Mouse (Mus musculus) heart, adult 2 months (tissue): Measurements from ENCODE around the gene Tmem14a. TPM values are rescaled to one million over a fixed set of nuclear protein-coding genes. Genes with fewer than 3 reads are reported as not detected.
A peak's percentile ranks its signal among the peaks of the same experiment; 100 is the strongest.

Experiments used
- DNase-seq, 2 experiments: peaks; one replicate each; pipeline ENCODE4 v3.0.0; 2021
- H3K27ac ChIP-seq: fragments of 200-600 bp; 2 replicates; pipeline ENCODE4 v1.8.1; 2022
- H3K27me3 ChIP-seq: fragments of 200-500 bp; 2 replicates; pipeline ENCODE4 v1.6.1; 2012; ENCODE audit warnings: mild to moderate bottlenecking, low read length, inconsistent platforms, mixed read lengths; ENCODE audit not compliant: control insufficient read depth, insufficient read depth
- H3K36me3 ChIP-seq: fragments of 200-500 bp; 2 replicates; pipeline ENCODE4 v1.6.1; 2012; ENCODE audit warnings: low read length, inconsistent platforms; ENCODE audit not compliant: control insufficient read depth, insufficient read depth
- H3K4me1 ChIP-seq: fragments of 200-500 bp; 2 replicates; pipeline ENCODE4 v1.6.1; 2011; ENCODE audit warnings: low read length; ENCODE audit not compliant: control insufficient read depth, insufficient read depth
- H3K4me3 ChIP-seq: fragments of 200-600 bp; 2 replicates; pipeline ENCODE4 v1.8.1; 2022
- H3K79me2 ChIP-seq: fragments of 200-500 bp; replicated peaks from 2 replicates; pipeline ENCODE4 v1.6.1; 2012; ENCODE audit warnings: mild to moderate bottlenecking, inconsistent platforms, low read length, moderate library complexity, mixed read lengths; ENCODE audit not compliant: control insufficient read depth, insufficient read depth
- H3K9ac ChIP-seq: fragments of 200-500 bp; 2 replicates; pipeline ENCODE4 v1.6.1; 2012; ENCODE audit warnings: low read depth, mild to moderate bottlenecking, control low read depth, inconsistent platforms, low read length, mixed read lengths
- CTCF ChIP-seq: fragments of 200-600 bp; IDR thresholded peaks from 2 replicates; pipeline ENCODE4 v1.8.1; 2022; ENCODE audit warnings: antibody characterized with exemption, mild to moderate bottlenecking, moderate library complexity
- EP300 ChIP-seq: fragments of 200-500 bp; IDR thresholded peaks from 2 replicates; pipeline ENCODE4 v1.6.1; 2011; ENCODE audit warnings: low read depth, low read length, control low read depth; ENCODE audit not compliant: insufficient read depth
- POLR2A ChIP-seq: fragments of 200-500 bp; IDR thresholded peaks from 2 replicates; pipeline ENCODE4 v1.6.1; 2011; ENCODE audit warnings: mild to moderate bottlenecking, low read depth, low read length, control low read depth; ENCODE audit not compliant: insufficient read depth
- whole genome bisulfite sequencing: fragments of 180-500 bp; shearing (Covaris S2); methylation state at CpG from one replicate; pipeline ENCODE4 v1.1.7; 2018; 5-methylcytosine and 5-hydroxymethylcytosine counted together
- intact Hi-C: fragments of 180-260 bp; cut with DNase I; formaldehyde crosslinking; loops from one replicate; pipeline ENCODE4 v1.15.1; 2025
- polyA plus RNA-seq: library from polyadenylated mRNA; depleted of rRNA; stranded (reverse); fragments of >200 nt; gene quantifications from 2 replicates; pipeline ENCODE4 v1.2.3, GENCODE M21; 2012
- total RNA-seq, 2 experiments: library from RNA; stranded (reverse); gene quantifications; 2 replicates each; pipeline ENCODE4 v1.2.3; 2021

Gene Tmem14a
- total and polyA plus RNA-seq, 3 experiments = 2.3 to 3.0 (median 2.8) TPM

- Histone ChIP-seq H3K4me3 (no peak overlapping the region), H3K27ac (no peak overlapping the region), H3K79me2 (no peaks in the 10 kb centered on the region), H3K27me3 (no peaks in the 10 kb centered on the region), H3K9ac (no peak overlapping the region), H3K4me1 (no peaks in the 10 kb centered on the region; the same call in 1 of the 2 replicates), H3K36me3 (no peaks in the 10 kb centered on the region)
- WGBS = 80% methylated on average over 2 of the region's 2 CpGs
- intact Hi-C loops = no loop called here
- DNase-seq = no peak
- TF ChIP-seq CTCF (no peak), POLR2A (no peak), EP300 (no peak)
Measured at GRCm38 (mm10) chr1:21230376-21230775, 12.0 kb downstream of the Tmem14a start.

- no peak overlapping the region for H3K27ac ChIP-seq
- no peak overlapping the region for H3K9ac ChIP-seq
- intact Hi-C loops = no loop called here
- H3K4me3 ChIP-seq = no peak overlapping the region
- DNase-seq = no peak
- H3K79me2 ChIP-seq = no peaks in the 10 kb centered on the region
- no peaks in the 10 kb centered on the region for H3K27me3 ChIP-seq
- TF ChIP-seq POLR2A (no peak), CTCF (no peak), EP300 (no peak)
- no peaks in the 10 kb centered on the region; the same call in 1 of the 2 replicates for H3K4me1 ChIP-seq
- WGBS = 68% methylated on average over 5 of the region's 5 CpGs
- H3K36me3 ChIP-seq = no peaks in the 10 kb centered on the region
Measured at GRCm38 (mm10) chr1:21231744-21232464, 13.5 kb downstream of the Tmem14a start.

GRCm38 (mm10) chr1:21232516-21232915, 14.1 kb downstream of the Tmem14a start:
- DNase-seq = no peak
- TF ChIP-seq CTCF (no peak), POLR2A (no peak), EP300 (no peak)

GRCm38 (mm10) chr1:21235359-21235758, 17.0 kb downstream of the Tmem14a start:
- TF ChIP-seq POLR2A (no peak), CTCF (no peak)
- 89% methylated on average over 6 of the region's 6 CpGs for WGBS
- intact Hi-C loops = no loop called here

More at GRCm38 (mm10) chr1:21232516-21232915, 14.1 kb downstream of the Tmem14a start:
- no peak overlapping the region for H3K9ac ChIP-seq
- WGBS = 77% methylated on average over 1 of the region's 1 CpGs
- no peak overlapping the region for H3K4me3 ChIP-seq
- no peaks in the 10 kb centered on the region for H3K79me2 ChIP-seq
- intact Hi-C loops = no loop called here
- H3K36me3 ChIP-seq = no peaks in the 10 kb centered on the region
- H3K4me1 ChIP-seq = no peaks in the 10 kb centered on the region; the same call in 1 of the 2 replicates
- no peak overlapping the region for H3K27ac ChIP-seq
- H3K27me3 ChIP-seq = no peaks in the 10 kb centered on the region

GRCm38 (mm10) chr1:21239911-21240898, 21.8 kb downstream of the Tmem14a start, which contains the start of gene Gsta3:
Gene Gsta3, plus strand, starts transcription at chr1:21240589.
- 70% methylated on average over 8 of the region's 8 CpGs for WGBS

More at GRCm38 (mm10) chr1:21235359-21235758, 17.0 kb downstream of the Tmem14a start:
- no peak for DNase-seq
- Histone ChIP-seq H3K4me3 (no peak overlapping the region), H3K79me2 (no peaks in the 10 kb centered on the region), H3K9ac (no peak overlapping the region), H3K27ac (no peak overlapping the region), H3K36me3 (no peaks in the 10 kb centered on the region), H3K27me3 (no peaks in the 10 kb centered on the region), H3K4me1 (no peaks in the 10 kb centered on the region; the same call in 1 of the 2 replicates)

GRCm38 (mm10) chr1:21241096-21241495, 22.7 kb downstream of the Tmem14a start:
- H3K36me3 ChIP-seq = no peaks in the 10 kb centered on the region
- no peak overlapping the region for H3K27ac ChIP-seq
- H3K79me2 ChIP-seq = no peaks in the 10 kb centered on the region
- intact Hi-C loops = no loop called here
- no peak for DNase-seq
- H3K4me1 ChIP-seq = no peaks in the 10 kb centered on the region
- TF ChIP-seq CTCF = no peak
- no peak for TF ChIP-seq POLR2A
- TF ChIP-seq EP300 = no peak
- WGBS = 56% methylated on average over 1 of the region's 1 CpGs
- H3K9ac ChIP-seq = 0 out of 2 replicates have a peak overlapping the region, but pooled peaks have one; percentile 25
- H3K4me3 ChIP-seq = no peak overlapping the region
- H3K27me3 ChIP-seq = no peaks in the 10 kb centered on the region

More at GRCm38 (mm10) chr1:21239911-21240898, 21.8 kb downstream of the Tmem14a start, which contains the start of gene Gsta3:
- no peaks in the 10 kb centered on the region for H3K36me3 ChIP-seq
- 0 out of 2 replicates have a peak within 1 kb of the TSS, but pooled peaks have one; percentile 25 for H3K9ac ChIP-seq
- no peak within 1 kb of the TSS for H3K4me3 ChIP-seq
- peak in 1 of 2 experiments; percentile 11 for DNase-seq
- no peaks in the 10 kb centered on the region for H3K4me1 ChIP-seq
- H3K27me3 ChIP-seq = no peaks in the 10 kb centered on the region
- no peaks in the 10 kb centered on the region for H3K79me2 ChIP-seq
- peak within 1 kb of the TSS; percentile 12; the same call in 1 of the 2 replicates for H3K27ac ChIP-seq
- intact Hi-C loops = no loop called here
- TF ChIP-seq POLR2A (0 out of 2 replicates have a peak, but pooled peaks have one; percentile 17), CTCF (no peak)
